ENCODE assay signal across 32 mouse cellular contexts in genomic region chr13:11882359-11882758, GRCm38 (mm10).
"Had no signal": no experiment of that assay in that cellular context is flagged by ENCODE, and none has a peak within 500 bp of the region (broad histone marks: within the 10 kb centered on the region; RNA-seq: fewer than 3 reads in every experiment).

No protein-coding gene starts in this region.

- H3K4me2 ChIP-seq: limb, embryonic 12.5 days; limb, embryonic 13.5 days; limb, embryonic 15.5 days; liver, embryonic 11.5 days; liver, embryonic 12.5 days; liver, embryonic 13.5 days; liver, embryonic 15.5 days; lung, embryonic 14.5 days; lung, embryonic 15.5 days; midbrain, embryonic 11.5 days; midbrain, embryonic 12.5 days; midbrain, embryonic 13.5 days; midbrain, embryonic 15.5 days; neural tube, embryonic 12.5 days had no signal

- DNase-seq: left cerebral cortex, postnatal 4 days; liver; liver, embryonic 13.5 days; liver, postnatal 0 days; lung, adult 18-20 months; lung, adult 2 months; lung, embryonic 14.5 days; lung, postnatal 10 days; lung, postnatal 14 days; lung, postnatal 36 days; lung, postnatal 4 days; midbrain, embryonic 14.5 days had no signal

- H3K9me3 ChIP-seq: limb, embryonic 10.5 days; limb, embryonic 12.5 days; limb, embryonic 13.5 days; limb, embryonic 15.5 days; liver, embryonic 12.5 days; liver, embryonic 13.5 days; liver, embryonic 15.5 days; lung, embryonic 15.5 days; megakaryocyte, embryonic 14.5 days; midbrain, embryonic 10.5 days; midbrain, embryonic 12.5 days; midbrain, embryonic 13.5 days; midbrain, embryonic 15.5 days; neural tube, embryonic 12.5 days had no signal

- ATAC-seq: liver, embryonic 12.5 days; liver, postnatal 0 days; lung, postnatal 0 days; midbrain, embryonic 13.5 days; midbrain, embryonic 15.5 days; midbrain, embryonic 16.5 days had no signal

- H3K4me1 ChIP-seq: limb, embryonic 10.5 days; limb, embryonic 12.5 days; limb, embryonic 13.5 days; limb, embryonic 15.5 days; liver, embryonic 12.5 days; liver, embryonic 13.5 days; liver, embryonic 15.5 days; lung, embryonic 15.5 days; megakaryocyte, embryonic 14.5 days; midbrain, embryonic 15.5 days; neural tube, embryonic 12.5 days had no signal

- H3K9ac ChIP-seq: limb, embryonic 12.5 days; limb, embryonic 13.5 days; limb, embryonic 15.5 days; liver, embryonic 12.5 days; liver, embryonic 13.5 days; liver, embryonic 14.5 days; liver, embryonic 15.5 days; liver, postnatal 0 days; lung, embryonic 14.5 days; lung, embryonic 15.5 days; midbrain, embryonic 12.5 days; midbrain, embryonic 13.5 days; midbrain, embryonic 15.5 days; neural tube, embryonic 12.5 days had no signal

- H3K27me3 ChIP-seq: limb, embryonic 12.5 days; limb, embryonic 13.5 days; limb, embryonic 15.5 days; liver, embryonic 12.5 days; liver, embryonic 13.5 days; liver, embryonic 15.5 days; lung, embryonic 15.5 days; megakaryocyte, embryonic 14.5 days; midbrain, embryonic 12.5 days; midbrain, embryonic 13.5 days; midbrain, embryonic 15.5 days; neural tube, embryonic 12.5 days had no signal

- H3K27ac ChIP-seq: limb, embryonic 10.5 days; limb, embryonic 12.5 days; limb, embryonic 13.5 days; limb, embryonic 15.5 days; liver, embryonic 12.5 days; liver, embryonic 13.5 days; liver, embryonic 14.5 days; liver, embryonic 15.5 days; lung, embryonic 15.5 days; macrophage; midbrain, embryonic 10.5 days; midbrain, embryonic 12.5 days; midbrain, embryonic 13.5 days; midbrain, embryonic 15.5 days; neural tube, embryonic 12.5 days had no signal

- H3K36me3 ChIP-seq: limb, embryonic 10.5 days; limb, embryonic 12.5 days; limb, embryonic 13.5 days; limb, embryonic 15.5 days; liver, embryonic 12.5 days; liver, embryonic 13.5 days; liver, embryonic 15.5 days; lung, embryonic 15.5 days; midbrain, embryonic 10.5 days; midbrain, embryonic 12.5 days; midbrain, embryonic 13.5 days; midbrain, embryonic 15.5 days; neural tube, embryonic 12.5 days had no signal

- H3K4me3 ChIP-seq: limb, embryonic 10.5 days; limb, embryonic 12.5 days; limb, embryonic 13.5 days; limb, embryonic 15.5 days; liver, embryonic 12.5 days; liver, embryonic 13.5 days; liver, embryonic 15.5 days; lung, embryonic 15.5 days; megakaryocyte, embryonic 14.5 days; midbrain, embryonic 10.5 days; midbrain, embryonic 12.5 days; midbrain, embryonic 13.5 days; midbrain, embryonic 15.5 days; myocyte; neural tube, embryonic 12.5 days had no signal
